Mouse (Mus musculus): Measurements from ENCODE around the gene Atg4d.
"Not testable (repeated sequence)": the region's sequence is repeated elsewhere in the genome, so short reads cannot be mapped to it uniquely, and the experiment has no call there.

The Atg4d gene

DNA sequence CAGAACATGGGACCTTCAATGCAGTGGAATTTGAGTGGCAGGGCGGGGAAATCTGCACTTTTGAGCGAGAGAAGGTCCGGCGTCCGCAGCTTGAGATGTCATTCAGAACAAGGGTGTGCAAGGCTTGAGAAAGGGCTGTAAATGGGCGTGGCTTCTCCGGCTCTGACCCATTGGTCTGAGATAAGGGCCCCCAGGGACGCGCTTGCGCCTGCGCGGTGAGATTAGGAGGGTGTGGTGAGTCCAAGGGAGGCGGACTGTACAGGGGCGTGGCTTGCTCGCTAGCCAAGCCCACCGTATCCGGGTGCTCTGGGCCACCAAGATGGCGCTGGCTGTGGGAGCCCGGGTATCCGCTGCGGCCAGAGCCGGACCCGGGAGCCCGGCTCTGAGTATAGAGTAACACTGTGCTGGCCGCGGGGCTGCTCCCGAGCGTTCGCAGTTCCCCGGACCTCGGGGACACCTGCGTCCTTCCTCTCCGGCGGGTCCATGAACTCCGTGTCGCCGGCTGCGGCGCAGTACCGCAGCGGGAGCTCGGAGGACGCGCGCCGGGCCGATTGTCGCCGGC, at the start of gene Atg4d:
Gene Atg4d (plus strand): TSS at position 294 of the 562 bp plus-strand sequence.
- peak; percentile 99 for DNase-seq (ENCODE audit: low read depth, low spot score)

DNA sequence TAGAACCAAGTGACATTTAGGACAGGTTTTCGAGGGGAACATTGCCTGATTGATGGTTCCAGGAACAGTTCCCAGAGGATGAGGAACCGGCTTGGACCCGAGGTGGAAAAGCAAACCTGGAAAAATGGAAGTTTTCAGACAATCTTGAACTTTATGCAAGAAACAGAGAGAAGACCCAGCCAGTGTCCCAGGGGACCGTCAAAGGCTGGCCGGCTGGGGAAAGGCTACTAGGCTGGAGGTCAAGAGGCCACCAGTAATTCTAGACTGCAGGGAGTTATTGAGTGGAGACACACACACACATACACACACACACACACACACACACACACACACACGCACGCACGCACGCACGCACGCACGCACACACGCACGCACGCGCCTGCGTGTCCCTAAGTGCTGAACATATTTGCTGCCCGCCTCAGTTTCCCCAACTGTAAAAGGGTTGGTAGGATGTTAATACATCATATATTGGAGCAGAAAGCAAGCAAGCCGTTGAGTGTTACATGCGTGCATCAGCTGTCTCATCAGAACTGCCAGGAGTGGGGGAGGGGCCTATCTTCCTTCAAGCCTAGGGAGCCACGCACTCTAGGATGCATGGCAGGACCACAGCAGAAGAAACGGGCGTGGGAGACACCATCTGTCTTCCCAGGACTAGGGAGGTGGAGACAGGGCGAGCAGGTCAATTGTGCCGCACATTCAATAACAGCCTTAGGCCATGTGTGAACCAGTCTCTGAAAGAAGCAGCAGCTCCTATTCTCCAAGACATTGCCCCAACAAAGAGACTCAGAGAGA, 48.8 kb upstream of the Atg4d start:
- DNase-seq (ENCODE audit: low read depth, low spot score): no peak

DNA sequence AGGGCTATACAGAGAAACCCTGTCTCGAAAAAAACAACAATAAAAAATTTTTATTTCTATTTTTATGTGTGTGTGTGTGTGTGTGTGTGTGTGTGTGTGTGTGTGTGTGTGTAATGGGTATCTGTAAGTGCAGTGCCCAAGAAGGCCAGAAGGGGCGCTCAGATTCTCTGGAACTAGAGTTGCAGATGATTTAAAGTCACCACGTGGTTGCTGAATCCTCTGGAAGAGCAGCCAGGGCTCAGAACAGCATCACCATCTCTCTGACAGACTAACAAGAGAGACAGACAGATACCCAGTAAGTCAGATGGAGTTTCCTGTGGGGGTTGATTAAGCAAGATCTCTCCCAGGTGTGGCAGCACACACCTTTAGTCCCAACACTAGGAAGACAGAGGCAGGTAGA, 45.3 kb upstream of the Atg4d start:
- DNase-seq (ENCODE audit: low read depth, low spot score): no peak

DNA sequence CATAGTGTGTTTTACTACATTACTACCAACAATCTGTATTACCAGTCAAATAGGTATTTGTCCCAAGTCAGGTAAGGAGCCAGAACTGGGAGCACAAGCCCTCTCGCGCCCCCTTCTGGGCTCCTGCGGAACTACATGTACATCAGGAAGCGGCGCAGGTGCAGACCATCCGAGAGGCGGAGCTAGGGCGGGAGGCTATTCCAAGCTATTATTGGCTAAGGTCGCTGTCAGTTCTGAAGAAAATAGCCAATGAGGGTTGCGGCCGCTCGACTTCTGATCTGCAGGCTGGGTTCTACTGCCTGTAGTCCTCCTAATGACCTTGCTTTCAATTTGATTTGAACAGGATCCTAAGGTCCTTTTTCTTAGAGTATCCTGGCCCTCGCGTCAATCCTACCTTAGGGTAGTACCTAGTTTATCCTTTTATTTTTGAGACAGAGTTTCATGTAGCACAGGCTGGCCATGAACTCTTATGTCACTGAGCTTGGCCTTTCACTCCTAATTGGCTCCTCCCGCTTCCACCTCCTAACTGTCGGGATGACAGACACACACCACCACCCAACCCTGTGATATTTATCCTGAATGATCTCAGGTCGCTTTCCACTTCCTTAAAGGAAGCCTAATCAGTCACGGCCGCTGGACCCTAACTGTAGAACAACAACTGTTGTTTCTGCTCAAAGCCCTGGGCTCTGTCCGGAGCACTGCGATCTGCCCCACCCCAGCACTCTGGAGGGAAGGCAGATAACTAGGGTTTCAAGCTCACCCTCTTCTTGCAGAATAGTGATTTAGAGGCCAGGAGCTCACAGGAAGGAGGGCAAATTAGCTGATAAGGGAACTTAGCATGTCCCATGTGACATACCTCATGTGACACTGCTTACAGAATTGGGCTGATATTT, 44.4 kb upstream of the Atg4d start:
- peak; percentile 95 for DNase-seq (ENCODE audit: low read depth, low spot score)

DNA sequence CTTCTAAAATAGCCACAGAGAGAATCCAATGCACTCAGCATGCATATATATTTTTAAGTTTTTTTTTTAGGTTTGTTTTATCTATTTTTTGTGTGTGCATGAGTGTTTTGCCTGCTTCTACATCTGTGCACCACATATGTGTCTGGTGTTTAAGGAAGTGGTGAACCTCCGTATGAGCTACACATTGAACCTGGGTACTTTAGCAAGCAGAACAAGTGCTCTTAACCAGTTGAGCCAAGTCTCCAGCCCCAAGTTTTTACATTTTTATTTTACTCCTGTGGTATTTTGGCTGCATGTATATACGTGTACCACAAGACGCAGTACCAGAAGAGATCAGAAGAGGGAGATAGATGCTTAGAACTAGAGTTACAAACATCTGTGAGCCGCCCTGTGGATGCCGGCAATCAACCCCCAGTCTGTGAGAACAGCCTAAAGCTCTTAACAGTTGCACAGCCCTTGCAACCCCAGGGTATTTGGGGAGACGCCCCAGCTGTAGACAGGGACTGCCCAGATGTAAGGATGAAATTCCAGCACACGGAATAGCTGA, 43.6 kb upstream of the Atg4d start:
- peak; percentile 61 for DNase-seq (ENCODE audit: low read depth, low spot score)

DNA sequence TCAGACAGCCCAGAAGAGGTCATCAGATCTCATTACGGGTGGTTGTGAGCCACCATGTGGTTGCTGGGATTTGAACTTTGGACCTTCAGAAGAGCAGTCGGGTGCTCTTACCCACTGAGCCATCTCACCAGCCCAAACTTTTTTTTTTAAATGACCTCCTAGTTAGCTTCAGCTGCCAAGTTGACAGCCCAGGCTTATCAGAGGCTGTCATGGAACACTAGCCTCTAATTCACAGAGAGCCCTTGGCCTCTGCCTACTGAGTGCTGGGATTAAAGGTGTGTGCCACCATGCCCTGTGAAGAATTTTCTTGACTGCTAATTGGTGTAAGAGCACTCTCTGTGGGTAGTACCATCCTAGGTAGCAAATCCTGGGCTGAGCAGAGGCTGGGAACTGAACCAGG, 41.6 kb upstream of the Atg4d start:
- DNase-seq (ENCODE audit: low read depth, low spot score): not testable (repeated sequence)

DNA sequence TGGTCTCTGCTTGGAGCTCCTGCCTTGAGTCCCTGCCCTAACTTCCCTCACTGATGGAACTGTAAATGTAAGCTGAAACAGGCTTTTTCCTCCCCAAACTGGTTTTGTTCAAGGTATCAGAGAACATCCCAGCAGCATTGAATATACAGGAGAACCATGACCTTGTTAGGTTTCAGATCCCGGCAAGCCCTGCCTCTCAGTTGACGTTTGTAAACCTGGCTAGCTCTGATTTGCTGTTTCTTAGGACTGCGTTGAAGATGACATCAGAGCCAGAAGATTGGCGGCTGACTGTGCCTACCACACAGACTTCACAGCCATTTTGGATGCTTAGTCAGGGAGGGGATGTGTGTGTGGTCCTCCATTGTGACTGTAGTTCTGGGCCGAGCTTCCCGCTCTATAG, 41.2 kb upstream of the Atg4d start:
- DNase-seq (ENCODE audit: low read depth, low spot score): no peak

DNA sequence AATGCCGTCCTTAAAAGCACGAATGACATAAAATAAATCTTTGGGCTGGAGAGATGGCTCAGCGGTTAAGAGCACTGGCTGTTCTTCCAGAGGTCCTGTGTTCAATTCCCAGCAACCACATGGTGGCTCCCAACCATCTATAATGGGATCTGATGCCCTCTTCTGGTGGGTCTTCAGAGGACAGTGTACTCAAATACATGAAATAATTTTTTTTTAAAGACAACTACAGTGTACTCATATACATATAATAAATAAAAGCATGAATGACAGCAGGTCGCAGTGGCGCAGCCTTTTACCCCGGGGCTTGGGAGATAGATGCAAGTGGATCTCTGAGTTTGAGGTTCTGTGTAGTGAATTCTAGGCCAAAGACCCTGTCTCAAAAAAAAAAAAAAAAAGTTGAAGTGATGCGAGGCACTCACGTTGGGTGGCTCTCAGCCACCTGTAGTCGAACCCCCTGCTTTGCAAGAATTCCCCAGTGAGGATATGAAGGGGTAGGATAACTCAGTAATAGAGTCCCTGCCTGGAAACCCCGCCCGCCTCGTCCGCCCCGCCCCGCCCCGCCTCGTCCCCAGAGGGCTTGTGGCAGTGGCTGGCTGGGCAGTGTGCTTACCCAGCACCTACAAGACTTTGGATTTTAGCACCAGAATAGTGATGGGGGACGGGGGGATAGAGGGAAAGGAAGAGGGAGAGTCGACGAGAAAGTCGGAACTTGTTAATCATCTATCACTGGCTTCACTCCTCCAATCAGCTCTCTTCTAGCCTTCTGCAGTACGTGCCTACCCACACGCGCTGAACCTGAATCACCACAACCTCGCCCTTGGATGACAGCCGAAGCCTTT, 40.3 kb upstream of the Atg4d start:
- no peak for DNase-seq (ENCODE audit: low read depth, low spot score)

DNA sequence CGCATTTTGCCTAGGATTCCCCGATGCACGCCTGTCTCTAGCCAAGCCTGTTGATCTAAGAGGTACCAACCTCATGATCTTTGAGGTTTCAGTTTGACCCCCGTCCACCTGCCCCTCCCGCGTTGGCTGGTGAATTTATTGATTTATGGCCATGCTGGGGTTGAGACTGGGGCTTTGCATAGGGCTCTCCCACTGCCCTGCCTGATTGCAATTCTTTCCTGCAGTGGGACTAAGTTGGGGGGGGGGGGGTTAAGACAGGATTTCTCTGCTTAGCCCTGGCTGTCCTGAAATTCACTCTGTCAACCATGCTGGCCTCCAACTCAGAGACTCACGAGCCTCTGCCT, 39.7 kb upstream of the Atg4d start:
- no peak for DNase-seq (ENCODE audit: low read depth, low spot score)

DNA sequence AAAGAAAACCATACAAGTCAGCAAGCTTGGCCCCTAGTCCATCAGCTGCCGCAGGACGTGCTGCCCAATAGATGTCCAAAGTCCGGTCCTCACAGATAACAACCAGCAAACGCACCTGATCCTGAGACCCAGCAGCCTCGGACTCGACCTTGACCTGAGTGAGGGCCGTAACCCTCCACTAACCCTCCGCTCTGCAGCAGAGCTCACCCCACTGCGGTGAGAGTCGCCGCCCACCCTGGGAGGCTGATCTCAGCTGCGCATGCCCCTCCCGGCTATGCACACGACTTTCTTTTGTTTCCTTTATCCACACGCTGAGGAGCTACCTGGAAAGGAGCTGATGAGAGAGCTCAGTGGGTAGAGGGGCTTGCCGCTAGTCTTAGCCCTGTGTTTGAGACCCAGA, 37.8 kb upstream of the Atg4d start:
- DNase-seq (ENCODE audit: low read depth, low spot score): no peak

DNA sequence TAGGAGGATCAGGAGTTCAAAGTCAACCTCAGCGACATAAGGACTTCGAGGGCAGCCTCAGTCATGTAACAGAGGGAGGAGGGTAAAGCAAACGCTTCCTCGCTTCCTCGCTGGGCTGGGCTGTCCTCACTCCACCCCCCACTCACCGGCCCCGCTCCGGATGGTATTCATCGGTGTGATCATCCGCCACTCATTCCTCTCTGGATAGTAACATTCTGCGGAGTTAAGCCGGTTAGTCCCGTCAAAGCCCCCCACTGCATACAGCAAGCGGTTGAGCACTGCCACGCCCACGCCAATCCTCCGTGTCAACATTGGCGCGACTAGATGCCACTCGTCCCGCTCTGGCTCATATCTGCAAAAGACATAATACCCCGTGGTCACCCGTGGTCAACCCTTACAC, 33.5 kb upstream of the Atg4d start:
- DNase-seq (ENCODE audit: low read depth, low spot score): no peak

DNA sequence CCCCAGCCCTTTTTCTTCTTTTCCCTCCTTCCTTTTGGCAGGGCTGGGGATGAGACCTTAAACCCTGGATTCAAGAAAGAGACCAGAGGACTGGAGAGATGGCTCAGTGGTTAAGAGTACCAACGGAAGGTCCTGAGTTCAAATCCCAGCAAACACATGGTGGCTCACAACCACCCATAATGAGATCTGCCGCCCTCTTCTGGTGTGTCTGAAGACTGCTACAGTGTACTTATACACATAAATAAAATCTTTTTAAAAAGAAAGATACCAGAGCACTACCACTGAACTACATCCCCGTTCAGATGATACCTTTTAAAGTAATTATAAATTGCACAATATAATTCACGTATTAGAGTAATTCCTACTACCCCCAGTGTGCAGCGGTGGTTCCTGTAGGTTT, 32.2 kb upstream of the Atg4d start:
- no peak for DNase-seq (ENCODE audit: low read depth, low spot score)

DNA sequence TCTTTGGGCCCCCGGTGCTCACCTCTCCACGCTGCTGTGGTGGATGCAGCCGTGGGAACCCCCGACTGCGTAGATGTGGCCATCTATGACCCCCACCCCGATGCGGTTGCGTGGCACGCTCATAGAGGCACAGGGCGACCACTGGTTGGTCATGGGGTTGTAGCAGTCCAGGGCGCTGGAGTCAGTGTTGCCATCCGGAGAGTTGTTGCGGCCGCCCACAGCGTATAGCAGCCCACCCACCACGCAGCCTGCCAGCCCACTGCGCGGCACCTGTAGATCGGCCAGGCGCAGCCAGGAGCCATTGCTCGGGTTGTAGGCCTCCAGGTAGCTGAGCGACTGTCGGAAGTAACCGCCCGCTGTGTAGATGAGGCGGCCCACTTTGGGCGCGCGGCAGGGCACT, 31.7 kb upstream of the Atg4d start:
- no peak for DNase-seq (ENCODE audit: low read depth, low spot score)

DNA sequence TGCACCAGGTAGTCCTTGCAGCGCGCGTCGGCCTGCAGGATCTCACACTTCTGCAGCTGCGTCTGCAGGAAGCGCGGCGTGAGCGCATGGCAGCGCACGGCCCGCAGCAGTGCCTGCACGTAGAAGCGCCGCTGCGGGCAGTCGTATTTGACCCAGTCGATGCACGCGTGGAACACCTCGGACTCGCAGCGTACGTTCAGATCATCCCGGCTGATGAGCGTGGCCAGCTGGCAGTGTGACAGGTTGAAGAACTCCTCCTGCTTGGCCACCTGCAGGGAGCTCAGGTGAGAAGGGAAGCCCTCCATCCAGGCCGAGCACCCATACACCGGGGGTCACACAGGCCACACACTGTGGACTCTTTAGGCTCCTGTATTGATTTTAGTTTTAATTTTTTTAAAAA, 31.3 kb upstream of the Atg4d start:
- no peak for DNase-seq (ENCODE audit: low read depth, low spot score)

DNA sequence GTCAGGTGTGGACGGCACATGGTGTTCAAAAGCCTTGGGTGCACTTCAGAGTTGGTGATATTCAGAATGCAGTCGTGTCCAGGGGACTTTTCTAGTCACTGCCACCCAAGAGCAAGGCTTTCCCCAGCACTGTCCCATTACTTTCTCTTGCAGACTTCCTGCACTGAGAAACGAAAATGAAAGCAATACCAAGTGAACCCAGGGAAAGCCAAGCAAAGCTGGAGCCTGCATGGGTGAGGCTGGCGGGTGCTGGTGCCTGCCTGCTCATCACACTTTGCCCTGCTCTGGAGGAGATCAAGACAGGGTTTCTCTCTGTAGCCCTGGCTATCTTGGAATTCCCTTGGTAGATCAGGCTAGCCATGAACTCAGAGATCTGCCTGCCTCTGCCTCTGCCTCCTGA, 29.8 kb upstream of the Atg4d start:
- DNase-seq (ENCODE audit: low read depth, low spot score): no peak

DNA sequence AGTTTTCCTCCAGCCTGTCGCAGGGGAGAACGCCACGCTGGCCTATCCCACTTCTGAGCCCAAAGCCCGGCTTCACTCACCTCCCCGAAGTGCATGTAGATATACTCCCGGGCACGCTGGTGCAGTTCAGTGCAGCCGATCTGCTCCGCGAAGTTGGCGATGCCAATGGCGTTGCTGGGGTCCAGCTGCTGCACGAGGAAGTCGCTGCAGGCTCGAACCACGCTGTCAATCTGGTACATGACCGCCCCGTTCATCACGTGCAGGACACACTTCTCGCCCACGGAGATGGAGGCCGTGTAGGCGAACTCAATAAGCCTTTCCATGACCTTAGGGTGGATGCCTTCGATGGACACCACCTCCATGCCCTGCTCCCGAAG, 28.1 kb upstream of the Atg4d start:
- DNase-seq (ENCODE audit: low read depth, low spot score): no peak

DNA sequence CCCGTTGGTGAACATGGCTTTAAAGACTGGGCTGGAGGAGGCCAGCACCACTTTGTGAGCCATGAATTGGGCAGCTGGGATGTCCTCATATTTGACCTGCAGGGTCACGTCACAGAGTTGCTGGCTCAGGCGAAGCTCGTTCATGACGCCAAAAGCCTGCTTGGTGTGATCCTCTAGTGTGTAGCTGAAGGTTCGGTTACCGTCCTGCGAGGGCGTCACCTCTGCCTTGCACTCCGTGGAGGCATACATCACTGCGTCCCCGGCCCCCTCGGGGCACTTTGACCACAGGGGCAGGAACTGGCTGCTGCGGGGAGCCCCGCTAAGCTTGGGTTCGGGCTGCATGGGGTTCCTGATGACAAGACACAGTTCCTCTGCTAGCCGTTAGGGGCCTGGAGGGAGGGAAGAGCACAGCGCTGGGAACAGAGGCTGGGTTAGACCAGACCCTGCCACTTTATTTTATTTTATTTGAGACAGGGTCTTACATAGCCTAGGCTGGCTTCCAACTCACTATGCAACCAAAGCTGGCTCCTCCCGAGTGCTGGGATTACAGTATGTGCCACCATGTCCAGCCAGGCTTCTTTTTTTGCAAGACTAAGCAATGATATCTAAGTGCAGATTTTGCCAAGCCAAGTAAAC, 27.6 kb upstream of the Atg4d start:
- DNase-seq (ENCODE audit: low read depth, low spot score): no peak

DNA sequence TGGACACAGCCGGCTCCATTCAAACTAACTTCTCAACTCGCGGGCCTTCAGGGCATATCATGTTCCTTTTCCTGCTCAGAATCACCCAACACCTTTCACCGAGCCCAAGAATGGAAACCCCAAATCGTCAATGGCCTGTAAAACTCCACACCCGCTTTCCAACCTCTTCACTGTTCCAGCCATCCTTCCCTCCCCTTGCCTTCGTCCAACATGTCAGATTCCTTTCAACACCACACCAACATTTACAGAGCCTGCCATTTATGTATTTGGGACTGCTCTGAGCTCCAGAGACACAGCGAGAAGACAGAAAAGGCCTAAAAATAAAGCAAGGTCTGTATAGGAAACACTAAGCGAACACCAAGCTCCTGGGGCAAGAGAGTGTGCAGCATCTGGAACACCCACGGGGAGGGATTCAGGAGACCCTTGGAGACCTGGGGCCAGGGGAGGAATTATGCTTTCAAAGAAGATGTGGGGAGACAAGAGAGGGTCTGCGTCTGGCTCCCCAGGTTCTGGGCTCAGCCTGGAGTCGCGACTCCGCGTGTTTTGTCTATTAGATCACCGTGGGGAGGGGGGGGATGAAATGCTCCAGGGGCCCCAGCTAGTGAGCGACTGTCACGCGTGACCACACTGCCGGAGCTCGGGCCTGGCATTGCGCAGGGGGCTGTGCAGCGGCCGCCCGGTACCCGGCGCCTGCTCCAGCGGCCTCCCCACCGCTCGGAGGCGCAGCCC, 26.9 kb upstream of the Atg4d start:
- DNase-seq (ENCODE audit: low read depth, low spot score): no peak

DNA sequence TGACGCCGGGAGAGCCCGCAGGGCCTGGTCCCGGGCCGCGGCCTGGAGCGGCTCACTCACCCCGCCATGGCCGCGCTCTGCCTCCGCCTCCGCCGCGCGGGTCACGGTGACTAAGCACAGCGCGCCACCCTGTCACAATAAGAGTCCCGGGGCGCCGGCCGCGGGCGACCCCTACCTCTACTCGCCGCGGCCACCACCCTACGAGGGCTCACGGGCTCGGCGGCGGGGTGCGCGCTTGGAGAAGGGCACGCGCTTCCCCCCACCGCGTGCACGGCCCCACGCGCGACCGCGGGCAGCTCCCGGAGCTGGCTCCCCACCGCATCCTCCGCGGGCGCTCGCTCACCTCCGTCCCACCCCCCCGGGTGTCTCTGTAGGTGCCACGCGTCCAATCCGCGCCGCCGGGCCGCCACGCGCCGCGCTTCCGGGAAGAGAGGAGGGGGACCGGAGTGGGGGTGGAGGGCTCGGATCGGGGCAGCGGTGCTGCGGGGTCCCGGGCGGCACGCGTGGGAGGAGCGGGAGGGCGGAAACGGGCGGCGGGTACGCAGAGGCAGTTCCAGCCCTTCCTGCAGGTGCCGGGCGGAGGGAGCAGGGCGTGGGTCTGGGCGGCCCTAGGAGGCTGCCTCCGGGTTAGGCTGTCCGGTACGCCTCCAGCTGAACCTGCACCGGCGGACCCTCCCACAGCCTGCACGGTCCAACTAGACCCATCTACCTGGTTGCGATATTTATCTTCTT, 26.2 kb upstream of the Atg4d start, which contains the start of gene Keap1:
Gene Keap1 (minus strand): TSS at position 629 of the 732 bp plus-strand sequence.
- DNase-seq (ENCODE audit: low read depth, low spot score): peak; percentile 55

DNA sequence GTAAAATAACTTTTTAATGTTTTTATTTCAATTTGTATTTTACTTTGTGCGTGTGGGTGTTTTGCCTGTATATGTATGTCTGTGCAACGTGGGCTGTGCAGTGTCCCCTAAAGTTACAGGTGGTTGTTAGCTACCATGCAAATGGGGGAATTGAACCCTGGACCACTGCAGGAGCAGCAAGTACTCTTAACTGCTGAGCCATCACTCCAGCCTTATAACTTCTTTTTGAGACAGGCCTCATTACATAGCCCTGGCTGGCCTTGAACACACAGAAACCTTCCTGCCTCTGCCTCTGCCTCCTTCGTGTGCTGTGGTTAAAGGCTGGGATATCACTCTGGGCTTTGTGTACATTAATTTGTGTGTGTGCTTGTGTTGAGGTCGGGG, 25.6 kb upstream of the Atg4d start:
- no peak for DNase-seq (ENCODE audit: low read depth, low spot score)
